Mouse (Mus musculus): ENCODE measurements around the gene Bcl6. TPM values are rescaled to one million over a fixed set of nuclear protein-coding genes. Genes with fewer than 3 reads are reported as not detected.

Bcl6 gene
- polyA plus RNA-seq, 1 experiment from 2014 or later = 0.24 TPM

DNA sequence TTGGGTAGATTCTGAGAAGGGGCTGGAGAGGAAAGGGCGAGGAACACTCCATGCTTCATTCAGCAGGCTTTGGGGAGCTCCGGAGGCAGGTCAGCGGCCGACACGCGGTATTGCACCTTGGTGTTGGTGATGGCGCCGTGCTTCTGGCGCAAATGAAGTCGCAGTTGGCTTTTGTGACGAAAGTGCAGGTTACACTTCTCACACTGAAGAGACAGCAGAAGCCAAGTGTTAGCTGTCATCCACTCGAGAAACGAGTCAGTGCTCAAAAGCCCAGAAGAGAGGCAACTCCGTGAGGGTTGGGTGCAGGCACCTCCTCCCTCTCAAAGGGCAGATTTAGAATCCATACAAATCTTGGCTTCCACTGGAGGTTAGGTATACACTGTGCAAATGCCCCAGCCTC is 22.6 kb downstream of the Bcl6 start:
- WGBS = 92% methylated on average over 14 of the region's 14 CpGs
- Histone ChIP-seq H3K9ac (replicated peaks) (no peak overlapping the region), H3K36me3 (no peaks in the 10 kb centered on the region; the same call in 1 of the 2 replicates), H3K4me3 (replicated peaks) (no peak overlapping the region), H3K4me2 (replicated peaks) (no peak overlapping the region), H3K27ac (no peak overlapping the region), H3K9me3 (no peaks in the 10 kb centered on the region), H3K27me3 (no peaks in the 10 kb centered on the region), H3K4me1 (replicated peaks) (peaks cover 15% of the 10 kb centered on the region)
- ATAC-seq = no peak

GRCm38 (mm10) chr16:23964706-23965367 is 23.8 kb downstream of the Bcl6 start:
- ATAC-seq = peak; percentile 19; the same call in 1 of the 2 replicates
- Histone ChIP-seq H3K27ac (no peak overlapping the region), H3K36me3 (no peaks in the 10 kb centered on the region; the same call in 1 of the 2 replicates), H3K9ac (replicated peaks) (no peak overlapping the region), H3K4me2 (replicated peaks) (no peak overlapping the region), H3K4me1 (replicated peaks) (peaks cover 15% of the 10 kb centered on the region), H3K9me3 (no peaks in the 10 kb centered on the region), H3K27me3 (no peaks in the 10 kb centered on the region), H3K4me3 (replicated peaks) (no peak overlapping the region)
- WGBS = 51% methylated on average over 14 of the region's 14 CpGs

DNA sequence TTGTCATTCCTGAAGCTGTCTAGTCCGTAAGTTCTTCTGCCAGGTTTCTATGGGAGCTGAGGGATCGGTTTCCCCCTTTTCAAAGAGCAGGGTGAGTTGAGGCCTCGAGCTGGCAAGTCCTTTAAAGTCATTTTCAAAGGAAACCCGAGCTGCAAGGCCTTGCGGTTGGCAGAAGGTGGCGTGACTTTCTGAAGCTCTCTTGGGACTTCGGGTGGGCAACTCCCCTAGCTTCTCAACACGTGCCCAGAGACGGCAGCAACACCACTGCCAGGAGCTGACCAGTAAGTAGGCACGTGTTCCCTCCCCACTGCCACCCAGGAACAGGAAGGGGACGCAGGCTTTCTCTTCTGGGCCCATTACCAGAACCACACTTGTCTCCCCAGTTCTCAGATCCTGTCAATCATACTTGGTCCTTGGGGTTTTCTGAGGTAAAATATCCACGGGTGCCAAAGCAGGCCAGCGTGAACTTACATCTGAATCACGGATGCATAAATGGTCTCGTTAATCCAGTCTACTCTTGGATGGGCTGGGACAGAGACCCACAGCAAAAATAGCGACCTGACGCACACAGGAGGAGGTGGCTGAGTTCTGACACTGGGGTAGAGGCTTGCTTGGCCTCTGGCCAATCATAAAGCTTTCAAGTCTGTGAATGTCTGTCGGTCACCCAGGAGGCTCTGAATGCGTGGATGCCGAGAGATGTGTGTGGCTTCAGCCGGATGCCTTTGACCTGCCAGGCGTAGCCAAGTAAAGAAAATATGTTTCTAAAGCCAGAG is 24.6 kb downstream of the Bcl6 start:
- peak; percentile 55 for ATAC-seq
- Histone ChIP-seq H3K9me3 (no peaks in the 10 kb centered on the region), H3K27me3 (no peaks in the 10 kb centered on the region), H3K4me3 (replicated peaks) (no peak overlapping the region), H3K36me3 (no peaks in the 10 kb centered on the region; the same call in 1 of the 2 replicates), H3K9ac (replicated peaks) (no peak overlapping the region), H3K4me1 (replicated peaks) (peaks cover 15% of the 10 kb centered on the region), H3K27ac (no peak overlapping the region), H3K4me2 (replicated peaks) (no peak overlapping the region)
- 49% methylated on average over 22 of the region's 22 CpGs for whole genome bisulfite sequencing

- H3K36me3 ChIP-seq = no peaks in the 10 kb centered on the region
- no peaks in the 10 kb centered on the region for H3K27me3 ChIP-seq
- peaks cover 15% of the 10 kb centered on the region for H3K4me1 ChIP-seq (replicated peaks)
- WGBS = 95% methylated on average over 2 of the region's 2 CpGs
- ATAC-seq = no peak
- no peak overlapping the region for H3K4me2 ChIP-seq (replicated peaks)
- H3K27ac ChIP-seq = no peak overlapping the region
- H3K9me3 ChIP-seq = no peaks in the 10 kb centered on the region
- no peak overlapping the region for H3K4me3 ChIP-seq (replicated peaks)
- H3K9ac ChIP-seq (replicated peaks) = no peak overlapping the region
Measured at GRCm38 (mm10) chr16:23962401-23962800, 26.3 kb downstream of the Bcl6 start.

- ATAC-seq = no peak
- Histone ChIP-seq H3K36me3 (no peaks in the 10 kb centered on the region), H3K27me3 (no peaks in the 10 kb centered on the region), H3K4me2 (replicated peaks) (no peak overlapping the region), H3K4me3 (replicated peaks) (no peak overlapping the region), H3K4me1 (replicated peaks) (peaks cover 7% of the 10 kb centered on the region), H3K27ac (no peak overlapping the region), H3K9ac (replicated peaks) (no peak overlapping the region), H3K9me3 (no peaks in the 10 kb centered on the region)
Measured at GRCm38 (mm10) chr16:23958938-23959337, 29.7 kb downstream of the Bcl6 start.

DNA sequence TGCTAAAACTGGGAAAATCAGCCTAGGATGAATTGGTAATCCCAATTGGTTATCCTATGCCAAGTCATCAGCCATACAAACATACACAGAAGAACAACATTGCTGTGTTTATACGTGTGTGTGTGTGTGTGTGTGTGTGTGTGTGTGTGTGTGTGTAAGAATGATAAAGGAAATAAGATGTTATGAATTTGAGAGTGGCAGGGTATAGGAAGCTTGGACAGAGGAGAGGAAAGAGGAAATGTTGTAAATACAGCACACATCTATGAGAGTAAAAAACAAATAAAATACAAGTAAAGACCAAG is 34.7 kb downstream of the Bcl6 start:
- WGBS = 0% methylated on average over 1 of the region's 1 CpGs
- ATAC-seq = peak; percentile 64
- Histone ChIP-seq H3K4me3 (replicated peaks) (no peak overlapping the region), H3K36me3 (no peaks in the 10 kb centered on the region), H3K27ac (no peak overlapping the region), H3K4me1 (replicated peaks) (peaks cover 3% of the 10 kb centered on the region; the same call in 1 of the 2 replicates), H3K4me2 (replicated peaks) (no peak overlapping the region), H3K9ac (replicated peaks) (no peak overlapping the region), H3K9me3 (no peaks in the 10 kb centered on the region), H3K27me3 (no peaks in the 10 kb centered on the region)

DNA sequence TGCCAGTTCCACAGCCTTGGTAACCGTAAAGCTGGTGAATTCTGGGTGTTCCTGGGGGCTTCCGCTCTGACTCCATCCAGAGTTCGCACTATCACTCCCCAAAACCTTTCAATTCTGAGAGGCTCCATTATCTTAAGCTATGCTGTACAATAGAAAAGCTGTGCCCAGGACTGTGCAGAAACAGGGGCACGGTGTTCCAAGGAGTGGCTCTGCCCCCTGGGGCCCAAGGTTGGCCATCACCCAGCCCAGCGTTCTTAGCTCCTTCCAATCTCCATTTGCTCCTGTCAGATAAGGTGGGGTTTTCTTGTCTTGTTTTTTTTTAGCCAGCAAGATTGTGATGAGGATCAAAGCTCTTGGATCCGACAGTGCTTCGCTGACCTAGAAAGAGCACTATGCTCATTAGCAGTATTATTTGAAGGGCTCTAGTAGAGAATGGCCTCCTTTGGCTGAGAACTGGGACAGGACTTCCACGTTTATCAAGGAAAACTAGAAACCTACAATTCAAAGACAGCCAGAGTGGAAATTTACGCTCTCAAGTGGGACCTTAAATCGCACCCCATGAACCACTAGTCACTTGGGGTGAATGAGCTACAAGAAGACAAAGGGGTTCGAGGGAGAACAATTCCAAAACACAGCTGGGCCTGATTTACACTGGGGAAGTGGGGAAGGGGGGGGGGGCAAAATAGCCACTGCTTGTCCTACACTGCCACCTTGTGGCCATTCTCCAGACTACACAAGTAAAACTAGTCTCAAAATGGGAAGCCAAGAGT is 35.3 kb downstream of the Bcl6 start:
- 48% methylated on average over 11 of the region's 11 CpGs for WGBS
- no peaks in the 10 kb centered on the region for H3K27me3 ChIP-seq
- H3K4me2 ChIP-seq (replicated peaks) = no peak overlapping the region
- no peak overlapping the region for H3K9ac ChIP-seq (replicated peaks)
- ATAC-seq = peak; percentile 57
- H3K27ac ChIP-seq = no peak overlapping the region
- H3K4me1 ChIP-seq (replicated peaks) = peaks cover 3% of the 10 kb centered on the region; the same call in 1 of the 2 replicates
- H3K4me3 ChIP-seq (replicated peaks) = no peak overlapping the region
- H3K36me3 ChIP-seq = no peaks in the 10 kb centered on the region
- no peaks in the 10 kb centered on the region for H3K9me3 ChIP-seq

- Histone ChIP-seq H3K36me3 (no peaks in the 10 kb centered on the region), H3K9me3 (no peaks in the 10 kb centered on the region), H3K4me3 (replicated peaks) (no peak overlapping the region), H3K4me2 (replicated peaks) (no peak overlapping the region), H3K27ac (no peak overlapping the region), H3K9ac (replicated peaks) (no peak overlapping the region), H3K27me3 (no peaks in the 10 kb centered on the region), H3K4me1 (replicated peaks) (peaks cover 3% of the 10 kb centered on the region; the same call in 1 of the 2 replicates)
- peak; percentile 59 for ATAC-seq
- 71% methylated on average over 4 of the region's 4 CpGs for WGBS
Measured at GRCm38 (mm10) chr16:23952101-23952727, 36.4 kb downstream of the Bcl6 start.

- H3K27me3 ChIP-seq = no peaks in the 10 kb centered on the region
- no peaks in the 10 kb centered on the region for H3K4me1 ChIP-seq (replicated peaks)
- no peak for ATAC-seq
- no peak overlapping the region for H3K27ac ChIP-seq
- no peak overlapping the region for H3K9ac ChIP-seq (replicated peaks)
- no peak overlapping the region for H3K4me3 ChIP-seq (replicated peaks)
- WGBS = 89% methylated on average over 6 of the region's 6 CpGs
- no peak overlapping the region for H3K4me2 ChIP-seq (replicated peaks)
- no peaks in the 10 kb centered on the region for H3K36me3 ChIP-seq
- no peaks in the 10 kb centered on the region for H3K9me3 ChIP-seq
Measured at GRCm38 (mm10) chr16:23947654-23948053, 41.0 kb downstream of the Bcl6 start.

GRCm38 (mm10) chr16:23944801-23945200 is 43.9 kb downstream of the Bcl6 start:
- no peaks in the 10 kb centered on the region for H3K4me1 ChIP-seq (replicated peaks)
- H3K4me2 ChIP-seq (replicated peaks) = no peak overlapping the region
- H3K36me3 ChIP-seq = no peaks in the 10 kb centered on the region
- ATAC-seq = no peak
- no peak overlapping the region for H3K9ac ChIP-seq (replicated peaks)
- H3K27ac ChIP-seq = no peak overlapping the region
- no peaks in the 10 kb centered on the region for H3K9me3 ChIP-seq
- H3K4me3 ChIP-seq (replicated peaks) = no peak overlapping the region
- no peaks in the 10 kb centered on the region for H3K27me3 ChIP-seq
- 60% methylated on average over 3 of the region's 3 CpGs for WGBS

DNA sequence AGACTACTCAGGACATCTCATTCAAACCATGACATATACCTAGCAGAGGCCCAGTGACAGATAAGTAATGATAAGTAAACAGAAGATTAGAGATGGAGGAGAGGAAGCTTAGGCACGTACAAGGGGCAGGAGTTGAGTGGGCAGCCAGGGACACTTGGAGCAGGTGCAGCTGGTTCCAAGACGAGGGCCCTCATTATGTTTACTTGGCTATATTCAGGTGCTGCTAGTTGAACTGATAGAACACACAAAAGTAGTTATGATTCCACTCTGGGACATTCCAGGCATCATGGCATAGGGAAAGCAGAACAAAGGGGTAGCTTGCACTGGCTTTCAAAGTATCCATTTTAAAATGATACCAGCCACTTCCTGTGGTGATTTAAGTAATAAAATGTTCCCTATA is 54.3 kb downstream of the Bcl6 start:
- Histone ChIP-seq H3K9me3 (no peaks in the 10 kb centered on the region), H3K27ac (no peak overlapping the region), H3K4me3 (replicated peaks) (no peak overlapping the region), H3K36me3 (no peaks in the 10 kb centered on the region), H3K4me1 (replicated peaks) (no peaks in the 10 kb centered on the region), H3K4me2 (replicated peaks) (no peak overlapping the region), H3K9ac (replicated peaks) (no peak overlapping the region), H3K27me3 (no peaks in the 10 kb centered on the region)
- 82% methylated on average over 2 of the region's 2 CpGs for WGBS
- no peak for ATAC-seq

- no peak within 1 kb of the TSS for H3K9ac ChIP-seq (replicated peaks)
- no peak for ATAC-seq
- no peak within 1 kb of the TSS for H3K4me3 ChIP-seq (replicated peaks)
- H3K4me1 ChIP-seq (replicated peaks) = no peaks in the 10 kb centered on the region
- H3K9me3 ChIP-seq = no peaks in the 10 kb centered on the region
- no peak within 1 kb of the TSS for H3K4me2 ChIP-seq (replicated peaks)
- 68% methylated on average over 11 of the region's 11 CpGs for WGBS
- no peak within 1 kb of the TSS for H3K27ac ChIP-seq
- H3K36me3 ChIP-seq = no peaks in the 10 kb centered on the region
- no peaks in the 10 kb centered on the region for H3K27me3 ChIP-seq
Measured at GRCm38 (mm10) chr16:23932294-23932693, 56.4 kb downstream of the Bcl6 start, which contains the start of gene Rtp2. Rtp2 (minus strand) TSS chr16:23932394.
